Mouse (Mus musculus): ENCODE results near the gene Supt6. TPM values are rescaled to one million over a fixed set of nuclear protein-coding genes. Genes with fewer than 3 reads are reported as not detected.
A peak's percentile ranks its signal among the peaks of the same experiment; 100 is the strongest.

Supt6 gene
- total RNA-seq, 4 experiments from 2014 or later: 71.8 to 93.4 (median 79.5) TPM

- no peak for DNase-seq
Observed at GRCm38 (mm10) chr11:78165761-78166109, 80.1 kb downstream of the Supt6 start.

- DNase-seq: peak; percentile 69
Observed at GRCm38 (mm10) chr11:78164924-78165760, 80.6 kb downstream of the Supt6 start, which contains the start of gene Traf4. Traf4 (minus strand) TSS chr11:78165589.

GRCm38 (mm10) chr11:78164604-78164923 lies 81.2 kb downstream of the Supt6 start:
- DNase-seq: no peak

- peak; percentile 77 for DNase-seq
Observed at GRCm38 (mm10) chr11:78163681-78164603, 81.8 kb downstream of the Supt6 start.

- DNase-seq: no peak
Observed at GRCm38 (mm10) chr11:78163045-78163444, 82.7 kb downstream of the Supt6 start.

- DNase-seq: peak; percentile 75
Observed at GRCm38 (mm10) chr11:78162504-78162903, 83.3 kb downstream of the Supt6 start.

GRCm38 (mm10) chr11:78161968-78162367 lies 83.8 kb downstream of the Supt6 start:
- DNase-seq: no peak

GRCm38 (mm10) chr11:78161169-78161568 lies 84.6 kb downstream of the Supt6 start:
- DNase-seq: no peak

- no peak for DNase-seq
Observed at GRCm38 (mm10) chr11:78160675-78161074, 85.1 kb downstream of the Supt6 start.

GRCm38 (mm10) chr11:78160171-78160570 lies 85.6 kb downstream of the Supt6 start:
- DNase-seq: no peak

- DNase-seq: no peak
Observed at GRCm38 (mm10) chr11:78159557-78159956, 86.2 kb downstream of the Supt6 start.

GRCm38 (mm10) chr11:78159096-78159495 lies 86.7 kb downstream of the Supt6 start:
- DNase-seq: no peak

Small RNA genes lying within 50 kb of the gene (microRNA-seq; reads per million reads assigned to microRNA genes)
- gene Mir7653: 0.34 to 0.35 reads per million in 2 experiments

Other genes starting within 250 kb of the Supt6 start
- 10 to 100 TPM; 11.0 to 23.6 (median 14.4) TPM for gene Dhrs13, start 213.7 kb downstream of the Supt6 start, total RNA-seq (2022)
- gene Flot2, start 208.1 kb downstream of the Supt6 start, total RNA-seq (2022): 100 to 1,000 TPM in 2 of 4 experiments, 10 to 100 TPM in 2; 86.1 to 115 (median 101) TPM
- gene Eral1, start 165.6 kb downstream of the Supt6 start, total RNA-seq (2022): 10 to 100 TPM; 32.2 to 39.5 (median 37.2) TPM
- 10 to 100 TPM; 19.6 to 29.0 (median 22.4) TPM for gene Fam222b, start 151.3 kb downstream of the Supt6 start, total RNA-seq (2022)
- 10 to 100 TPM; 18.0 to 31.3 (median 22.8) TPM for gene Traf4, start 80.4 kb downstream of the Supt6 start, total RNA-seq (2022)
- gene Nek8, start 69.3 kb downstream of the Supt6 start, total RNA-seq (2022): 10 to 100 TPM; 10.7 to 29.6 (median 21.6) TPM
- gene Tlcd1, start 69.3 kb downstream of the Supt6 start, total RNA-seq (2022): 10 to 100 TPM; 54.5 to 65.1 (median 61.2) TPM
- 1,000 to 10,000 TPM; 1,361 to 1,741 (median 1,547) TPM for gene Rpl23a, start 62.4 kb downstream of the Supt6 start, total RNA-seq (2022)
- gene Rab34, start 57.6 kb downstream of the Supt6 start, total RNA-seq (2022): 100 to 1,000 TPM in 2 of 4 experiments, 10 to 100 TPM in 2; 72.8 to 116 (median 98.4) TPM
- gene Proca1, start 52.6 kb downstream of the Supt6 start, total RNA-seq (2022): 10 to 100 TPM; 10.1 to 12.9 (median 11.9) TPM
- 100 to 1,000 TPM; 118 to 156 (median 125) TPM for gene Sdf2, start 241 bp downstream of the Supt6 start, total RNA-seq (2022)
- gene 2610507B11Rik, start 15.8 kb upstream of the Supt6 start, total RNA-seq (2022): 100 to 1,000 TPM; 178 to 198 (median 188) TPM
- 1 to 10 TPM in 3 of 4 experiments, under 1 TPM in 1; 0.26 to 1.8 (median 1.5) TPM for gene BC030499, start 44.9 kb upstream of the Supt6 start, total RNA-seq (2022)
- gene Spag5, start 55.5 kb upstream of the Supt6 start, total RNA-seq (2022): 1 to 10 TPM; 5.1 to 8.3 (median 6.9) TPM
- 10 to 100 TPM; 23.4 to 54.0 (median 37.5) TPM for gene Aldoc, start 77.0 kb upstream of the Supt6 start, total RNA-seq (2022)
- gene Pigs, start 82.4 kb upstream of the Supt6 start, total RNA-seq (2022): 10 to 100 TPM; 83.3 to 84.7 (median 83.9) TPM
- gene Unc119, start 97.5 kb upstream of the Supt6 start, total RNA-seq (2022): 10 to 100 TPM; 45.1 to 60.9 (median 53.0) TPM
- gene Foxn1, start 140.6 kb upstream of the Supt6 start, total RNA-seq (2022): under 1 TPM; 0.20 to 0.77 (median 0.31) TPM
- not detected for gene Slc13a2, start 176.2 kb upstream of the Supt6 start, total RNA-seq (2022)
- gene Slc46a1, start 219.7 kb upstream of the Supt6 start, total RNA-seq (2022): 10 to 100 TPM; 36.9 to 54.8 (median 42.6) TPM

Data from adrenal gland, adult 8-10 months (tissue).